Mouse (Mus musculus) adrenal gland, postnatal 36 days (tissue): ENCODE measurements around the gene Srrt. TPM values are rescaled to one million over a fixed set of nuclear protein-coding genes. Genes with fewer than 3 reads are reported as not detected.

Experiments
- DNase-seq, 2 experiments: peaks; one replicate each; pipeline ENCODE4 v3.0.0; 2021; ENCODE audit warnings: mixed read lengths in 1 of 2
- microRNA-seq: library from miRNA; unstranded; fragments of <30 nt; microRNA quantifications from one replicate; pipeline ENCODE4 v1.2.0, GENCODE M21; 2021
- total RNA-seq, 2 experiments: library from RNA; stranded (reverse); gene quantifications; 2 replicates each; pipeline ENCODE4 v1.2.3; 2021

Srrt gene
- total RNA-seq, 2 experiments from 2014 or later: 103 to 167 TPM

DNA sequence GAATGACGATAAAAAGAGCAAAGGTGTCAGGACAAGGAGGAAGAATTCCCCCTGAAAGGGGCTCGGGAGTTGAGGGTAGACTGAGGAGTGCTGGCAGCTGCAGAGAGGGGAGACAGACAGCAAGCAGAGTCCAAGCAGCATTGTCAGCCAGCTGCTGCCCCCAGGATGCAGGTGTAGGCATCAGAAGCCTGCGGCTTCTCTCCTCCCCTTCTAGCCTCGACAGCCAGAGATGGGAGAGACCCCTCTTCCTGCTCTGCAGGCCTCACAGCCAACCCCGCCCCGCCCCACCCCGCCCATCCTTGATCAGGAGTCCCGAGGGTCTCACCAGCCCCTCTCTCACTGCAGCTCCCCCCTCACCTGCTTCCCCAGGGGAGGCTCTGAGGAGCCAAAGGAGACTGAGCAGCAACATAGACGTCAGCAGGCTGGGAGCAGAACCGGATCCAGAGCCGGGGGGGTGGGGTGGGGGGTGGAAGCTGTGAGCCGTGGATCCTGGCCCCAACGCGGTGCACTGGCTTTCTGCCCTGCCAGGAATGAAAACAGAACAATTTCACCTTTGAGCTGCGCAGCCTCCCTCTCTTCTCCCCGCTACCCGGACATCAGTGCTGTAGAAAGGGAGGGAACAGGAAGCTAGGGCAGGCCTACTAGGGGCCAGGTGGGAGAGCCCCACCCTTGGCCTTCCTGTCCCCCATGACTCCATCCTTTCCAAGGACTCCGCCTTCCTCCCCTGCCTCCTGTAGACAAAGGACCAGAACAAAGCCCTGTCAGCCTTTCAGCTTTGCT lies 39.2 kb downstream of the Srrt start:
- no peak for DNase-seq

DNA sequence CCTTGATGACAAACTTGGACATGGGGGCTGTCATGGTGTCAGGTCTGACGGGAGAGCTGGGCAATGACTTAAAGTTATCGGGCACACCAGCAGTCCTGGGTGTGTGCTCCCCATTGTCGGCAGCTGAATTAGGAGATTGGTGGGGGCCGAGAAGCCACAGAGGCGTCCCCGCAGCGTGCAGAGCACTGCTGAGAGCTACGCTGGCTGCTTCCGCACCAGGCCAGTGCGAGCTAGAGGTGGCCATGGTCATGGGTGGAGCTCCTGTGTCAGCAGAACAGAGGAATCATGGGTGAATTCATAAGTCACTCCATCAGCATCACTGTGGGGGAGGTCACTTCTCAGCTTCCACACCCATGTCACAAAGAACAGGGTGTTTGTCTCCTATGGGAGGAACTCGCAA lies 42.7 kb downstream of the Srrt start:
- no peak for DNase-seq

DNA sequence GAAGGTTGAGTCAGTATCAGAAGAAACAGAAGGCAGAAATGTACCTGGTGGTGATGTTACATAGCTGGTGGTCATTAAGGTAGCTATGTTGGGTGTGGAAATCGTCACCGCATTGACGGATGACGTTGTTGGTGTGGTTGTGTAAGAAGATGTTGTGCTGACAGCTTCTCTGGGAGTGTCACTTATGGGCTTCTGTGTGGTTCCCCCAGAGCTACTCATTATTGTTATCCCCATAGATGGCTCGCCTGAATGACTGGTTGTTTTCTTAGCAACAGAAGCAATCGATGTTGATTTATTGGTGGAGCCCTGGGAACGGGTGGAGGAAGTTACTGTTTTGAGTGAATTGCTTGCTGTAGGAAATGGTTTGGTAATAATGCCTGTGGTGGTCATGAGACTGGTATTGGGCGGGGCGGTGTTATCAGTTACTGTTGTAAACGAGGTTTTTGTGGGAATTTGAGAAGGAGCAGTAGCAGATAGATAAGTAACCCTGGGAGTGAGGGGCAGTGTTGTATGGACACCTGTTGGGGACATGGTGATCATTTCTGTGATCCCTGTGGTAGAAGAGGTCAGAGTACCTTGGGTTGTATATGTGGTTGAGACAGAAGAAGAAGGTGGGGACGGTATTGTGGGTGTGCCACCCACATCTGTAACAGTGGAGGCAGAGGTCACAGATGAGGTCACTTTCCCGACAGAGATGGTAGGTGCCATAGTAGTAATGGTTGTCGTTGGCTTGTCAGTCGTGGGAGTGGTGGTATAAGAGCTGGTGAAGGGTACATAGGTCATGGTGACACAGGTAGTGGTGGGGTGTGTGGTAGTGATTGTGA lies 43.4 kb downstream of the Srrt start:
- no peak for DNase-seq

Small RNA genes lying within 50 kb of the gene (microRNA-seq; reads per million reads assigned to microRNA genes)
- gene Mir7036: 2.0 reads per million
- not detected for gene Mir8116

Other genes with a start within 250 kb of the Srrt start
- 10 to 100 TPM in 1 of 2 experiments, 1 to 10 TPM in 1; 3.5 to 11.2 TPM for gene Serpine1, start 235.4 kb downstream of the Srrt start, total RNA-seq
- 10 to 100 TPM; 40.9 to 44.8 TPM for gene Trim56, start 191.5 kb downstream of the Srrt start, total RNA-seq
- not detected for gene Muc3, start 158.4 kb downstream of the Srrt start, total RNA-seq
- gene Muc3a, start 95.3 kb downstream of the Srrt start, total RNA-seq: under 1 TPM in 1 of 2 experiments, not detected in 1; 0.17 TPM
- gene Ache, start 20.2 kb downstream of the Srrt start, total RNA-seq: 1 to 10 TPM; 7.0 TPM
- 10 to 100 TPM; 10.2 to 12.7 TPM for gene Ufsp1, start 13.0 kb downstream of the Srrt start, total RNA-seq
- gene Trip6, start 6.7 kb upstream of the Srrt start, total RNA-seq: 10 to 100 TPM; 36.7 to 38.2 TPM
- 10 to 100 TPM in 1 of 2 experiments, 1 to 10 TPM in 1; 8.0 to 11.5 TPM for gene Slc12a9, start 25.9 kb upstream of the Srrt start, total RNA-seq
- 10 to 100 TPM; 59.4 to 60.6 TPM for gene Ephb4, start 42.4 kb upstream of the Srrt start, total RNA-seq
- gene Zan, start 169.4 kb upstream of the Srrt start, total RNA-seq: under 1 TPM in 1 of 2 experiments, not detected in 1; 0.03 TPM
- gene Pop7, start 194.8 kb upstream of the Srrt start, total RNA-seq: 10 to 100 TPM; 25.6 to 27.0 TPM
- gene Gigyf1, start 210.9 kb upstream of the Srrt start, total RNA-seq: 10 to 100 TPM; 32.0 to 32.8 TPM
- not detected for gene Epo, start 225.6 kb upstream of the Srrt start, total RNA-seq
- gene Gnb2, start 225.8 kb upstream of the Srrt start, total RNA-seq: 100 to 1,000 TPM; 544 to 638 TPM
- 1 to 10 TPM; 2.6 to 3.3 TPM for gene Actl6b, start 245.8 kb upstream of the Srrt start, total RNA-seq